Mouse (Mus musculus): ENCODE results near the gene Lman1l. TPM values are rescaled to one million over a fixed set of nuclear protein-coding genes. Genes with fewer than 3 reads are reported as not detected.

The Lman1l gene
- not detected in 2 replicates for polyA plus RNA-seq (2015; fragmentation: Nextera tagmentation; extraction: Ambion mirVana)

DNA sequence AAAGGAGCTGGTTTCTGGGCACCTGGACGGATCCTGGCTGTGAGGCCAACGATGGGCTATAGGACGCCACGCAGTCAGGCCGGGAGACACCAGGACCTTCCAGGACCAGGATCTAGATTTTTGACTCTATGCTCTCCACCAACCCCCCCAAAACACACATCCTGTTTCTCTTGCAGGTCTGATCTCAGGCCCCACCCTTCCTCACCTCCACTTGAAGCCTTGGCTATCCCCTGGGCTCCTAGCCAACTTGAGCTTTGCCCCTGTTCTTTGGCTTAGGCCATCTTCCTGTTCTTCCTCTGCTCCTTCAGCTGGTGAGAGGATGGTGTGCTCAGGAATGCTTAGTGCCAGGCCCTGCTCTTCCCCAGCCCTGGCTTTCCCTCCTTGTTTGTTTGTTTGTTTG is at the start of gene Lman1l:
Lman1l (minus strand) TSS at position 101 of the 400 bp plus-strand sequence.
- no peak within 1 kb of the TSS for H3K27ac ChIP-seq (replicated peaks)
- peaks cover 21% of the 10 kb centered on the region for H3K36me3 ChIP-seq
- H3K4me1 ChIP-seq (replicated peaks) = no peaks in the 10 kb centered on the region
- 91% methylated on average over 5 of the region's 5 CpGs for WGBS
- H3K9me3 ChIP-seq = no peaks in the 10 kb centered on the region
- ATAC-seq (ENCODE audit: low read depth) = no peak
- no peak within 1 kb of the TSS for H3K9ac ChIP-seq
- no peak within 1 kb of the TSS for H3K4me2 ChIP-seq
- H3K27me3 ChIP-seq = no peaks in the 10 kb centered on the region
- no peak within 1 kb of the TSS for H3K4me3 ChIP-seq

DNA sequence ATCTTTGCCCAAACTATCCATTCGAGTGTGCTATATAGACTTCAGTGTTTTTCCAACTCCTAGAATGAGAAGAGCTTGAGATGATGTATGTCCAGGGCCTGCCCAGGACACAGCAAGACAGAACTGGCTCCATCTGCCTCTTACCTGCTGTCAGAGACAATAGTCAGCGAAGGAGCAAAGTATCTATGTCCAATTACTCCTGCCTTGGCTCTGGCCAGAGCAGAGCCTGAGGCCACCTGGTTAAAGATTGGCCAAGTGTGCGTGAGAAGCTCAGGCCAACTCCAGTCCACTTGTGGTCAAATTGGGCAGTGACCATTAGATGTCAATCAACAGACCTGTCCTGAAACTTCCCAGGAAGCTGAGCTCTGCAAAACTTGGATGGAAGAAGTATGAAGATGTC is 49.0 kb upstream of the Lman1l start:
- Histone ChIP-seq H3K9ac (no peak overlapping the region), H3K27me3 (no peaks in the 10 kb centered on the region), H3K4me2 (no peak overlapping the region), H3K4me1 (replicated peaks) (no peaks in the 10 kb centered on the region), H3K4me3 (no peak overlapping the region), H3K9me3 (no peaks in the 10 kb centered on the region), H3K36me3 (no peaks in the 10 kb centered on the region), H3K27ac (replicated peaks) (no peak overlapping the region)
- ATAC-seq (ENCODE audit: low read depth) = no peak
- WGBS = 86% methylated on average over 3 of the region's 3 CpGs

DNA sequence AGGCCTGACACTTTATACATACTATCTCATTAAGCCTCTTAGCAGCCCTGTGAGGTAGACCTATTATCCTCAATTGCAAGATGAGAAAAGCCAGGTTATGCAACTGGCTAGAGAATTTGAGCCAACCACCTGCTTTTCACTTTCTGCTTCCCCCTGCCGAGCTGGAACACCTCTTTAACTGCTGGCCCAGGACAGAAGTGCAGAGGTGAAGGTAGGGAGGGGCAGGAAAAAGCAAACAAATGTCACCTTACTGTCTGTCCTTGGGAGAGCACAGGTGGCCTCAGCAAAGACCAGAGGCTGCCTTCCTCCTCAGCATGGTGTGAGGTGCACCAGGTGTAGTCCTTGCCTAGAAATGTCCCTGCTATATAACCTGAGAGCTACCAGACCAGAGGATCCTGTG is 47.7 kb upstream of the Lman1l start:
- Histone ChIP-seq H3K27me3 (no peaks in the 10 kb centered on the region), H3K27ac (replicated peaks) (no peak overlapping the region), H3K4me1 (replicated peaks) (no peaks in the 10 kb centered on the region), H3K9ac (no peak overlapping the region), H3K4me3 (no peak overlapping the region), H3K9me3 (no peaks in the 10 kb centered on the region), H3K36me3 (no peaks in the 10 kb centered on the region), H3K4me2 (no peak overlapping the region)
- no peak for ATAC-seq (ENCODE audit: low read depth)
- WGBS = 41% methylated on average over 1 of the region's 1 CpGs

DNA sequence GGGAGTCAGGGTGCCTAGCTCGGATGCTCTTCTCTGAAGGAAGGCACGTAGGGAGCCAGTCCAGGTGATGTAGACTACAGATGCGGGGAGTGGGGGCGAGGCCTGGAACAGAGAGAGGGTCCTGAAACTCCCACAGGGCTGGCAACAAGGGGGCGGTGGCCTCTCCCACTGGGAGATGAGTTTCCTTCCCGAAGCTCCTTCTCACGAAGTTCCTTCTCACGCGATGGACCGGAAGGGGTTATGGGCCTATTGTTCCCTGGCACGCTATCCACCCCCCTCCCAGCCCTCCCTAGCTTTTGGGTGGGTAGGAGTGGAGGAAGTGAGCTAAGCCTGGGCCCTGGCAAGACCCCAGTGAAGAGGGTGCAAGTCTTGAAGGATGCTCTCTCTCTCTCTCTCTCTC is 47.2 kb upstream of the Lman1l start:
- Histone ChIP-seq H3K27me3 (no peaks in the 10 kb centered on the region), H3K36me3 (no peaks in the 10 kb centered on the region), H3K9me3 (no peaks in the 10 kb centered on the region), H3K9ac (no peak overlapping the region), H3K4me3 (no peak overlapping the region), H3K4me1 (replicated peaks) (no peaks in the 10 kb centered on the region), H3K4me2 (no peak overlapping the region), H3K27ac (replicated peaks) (no peak overlapping the region)
- 54% methylated on average over 11 of the region's 11 CpGs for WGBS
- no peak for ATAC-seq (ENCODE audit: low read depth)

DNA sequence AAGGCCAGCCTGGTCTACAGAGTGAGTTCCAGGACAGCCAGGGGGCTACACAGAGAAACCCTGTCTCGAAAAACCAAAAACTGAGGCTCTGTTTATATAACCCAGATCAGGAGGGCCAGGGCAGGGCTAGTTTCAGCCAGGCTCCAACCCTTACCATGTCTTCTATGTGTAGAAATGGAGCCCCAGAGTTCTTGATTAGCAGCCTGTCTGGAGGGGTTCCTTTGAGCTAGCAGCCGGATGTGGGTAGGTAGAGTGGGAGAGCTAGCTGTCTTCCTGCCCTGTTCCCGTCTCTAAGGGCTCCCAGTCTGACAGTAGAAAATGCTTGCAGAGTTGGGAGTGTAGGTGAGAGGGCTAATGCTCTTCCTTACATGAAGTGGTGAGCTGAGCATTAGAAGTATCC is 46.6 kb upstream of the Lman1l start:
- WGBS = 81% methylated on average over 3 of the region's 3 CpGs
- no peak for ATAC-seq (ENCODE audit: low read depth)
- no peaks in the 10 kb centered on the region for H3K36me3 ChIP-seq

DNA sequence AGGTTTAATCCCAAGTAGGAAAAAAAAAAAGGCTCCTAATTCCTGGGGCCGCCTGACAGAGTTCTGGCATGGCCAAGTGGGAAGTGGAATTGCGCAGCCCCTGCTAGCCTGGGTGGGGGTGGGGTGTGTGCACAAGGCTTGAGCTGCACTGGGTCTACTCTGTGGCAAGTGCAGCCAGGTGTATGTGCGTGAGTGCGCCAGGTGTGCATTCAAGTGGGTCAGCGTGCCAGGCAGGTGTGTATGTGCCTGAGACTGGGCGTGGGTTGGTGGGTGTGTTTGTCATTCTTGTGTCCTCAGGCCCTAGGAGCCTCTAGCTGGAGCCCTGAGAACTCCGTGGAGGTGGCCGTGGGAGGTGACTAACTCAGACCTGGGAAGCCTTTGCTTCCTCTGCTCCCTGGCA is 46.0 kb upstream of the Lman1l start:
- no peak for ATAC-seq (ENCODE audit: low read depth)
- H3K4me3 ChIP-seq = no peak overlapping the region
- WGBS = 87% methylated on average over 8 of the region's 8 CpGs

More for the DNA sequence above, 46.6 kb upstream of the Lman1l start:
- Histone ChIP-seq H3K27ac (replicated peaks) (no peak overlapping the region), H3K27me3 (no peaks in the 10 kb centered on the region), H3K9ac (no peak overlapping the region), H3K4me1 (replicated peaks) (no peaks in the 10 kb centered on the region), H3K4me2 (no peak overlapping the region), H3K4me3 (no peak overlapping the region), H3K9me3 (no peaks in the 10 kb centered on the region)

DNA sequence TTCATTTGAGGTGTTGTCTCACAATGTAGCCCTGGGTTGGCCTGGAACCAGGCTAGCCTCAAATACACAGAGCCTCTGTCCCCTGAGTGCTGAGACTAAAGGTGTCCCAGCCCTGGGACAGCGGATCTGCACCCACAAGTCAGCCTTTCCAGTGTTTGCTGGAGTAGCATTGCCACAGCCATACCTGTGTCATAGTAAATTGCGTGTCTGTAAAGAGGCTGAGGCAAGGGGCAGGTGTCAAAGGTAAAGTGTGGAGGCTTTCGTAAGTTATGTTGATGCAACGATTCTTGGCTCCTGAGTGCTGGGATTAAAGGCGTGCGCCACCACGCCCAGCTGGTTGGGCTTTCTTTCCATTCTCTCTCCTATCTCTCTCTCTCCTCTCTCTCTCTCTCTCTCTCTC is 44.0 kb upstream of the Lman1l start:
- Histone ChIP-seq H3K9me3 (no peaks in the 10 kb centered on the region), H3K27ac (replicated peaks) (no peak overlapping the region), H3K4me1 (replicated peaks) (no peaks in the 10 kb centered on the region), H3K4me3 (no peak overlapping the region), H3K27me3 (no peaks in the 10 kb centered on the region), H3K9ac (no peak overlapping the region), H3K36me3 (no peaks in the 10 kb centered on the region), H3K4me2 (no peak overlapping the region)
- ATAC-seq (ENCODE audit: low read depth) = no peak
- 80% methylated on average over 7 of the region's 7 CpGs for WGBS

More for the DNA sequence above, 46.0 kb upstream of the Lman1l start:
- no peak overlapping the region for H3K9ac ChIP-seq
- H3K27me3 ChIP-seq = no peaks in the 10 kb centered on the region
- H3K36me3 ChIP-seq = no peaks in the 10 kb centered on the region
- no peaks in the 10 kb centered on the region for H3K4me1 ChIP-seq (replicated peaks)
- no peak overlapping the region for H3K27ac ChIP-seq (replicated peaks)
- no peaks in the 10 kb centered on the region for H3K9me3 ChIP-seq
- H3K4me2 ChIP-seq = no peak overlapping the region

DNA sequence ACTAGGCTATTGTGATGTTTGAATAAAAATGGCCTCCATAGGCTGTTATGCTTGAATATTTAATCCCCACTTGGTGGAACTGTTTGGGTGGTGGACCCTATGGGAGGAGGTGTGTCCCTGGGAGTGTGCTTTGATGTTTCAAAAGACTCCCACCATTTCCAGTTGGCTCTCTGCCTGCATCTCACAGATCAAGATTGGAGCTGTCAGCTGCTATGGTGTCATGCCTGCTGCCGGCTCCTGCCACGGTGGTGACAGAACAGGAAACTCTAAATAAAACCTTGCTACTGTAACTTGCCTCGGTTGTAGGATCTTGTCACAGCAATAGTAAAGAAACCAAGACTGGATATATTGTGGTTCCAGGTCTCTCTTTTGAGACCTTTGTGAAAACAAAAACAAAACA is 41.0 kb upstream of the Lman1l start:
- 78% methylated on average over 3 of the region's 3 CpGs for WGBS
- H3K27me3 ChIP-seq = no peaks in the 10 kb centered on the region
- no peaks in the 10 kb centered on the region for H3K4me1 ChIP-seq (replicated peaks)
- no peak overlapping the region for H3K9ac ChIP-seq
- H3K36me3 ChIP-seq = no peaks in the 10 kb centered on the region
- no peak overlapping the region for H3K27ac ChIP-seq (replicated peaks)
- no peak overlapping the region for H3K4me3 ChIP-seq
- no peak overlapping the region for H3K4me2 ChIP-seq
- ATAC-seq (ENCODE audit: low read depth) = no peak
- H3K9me3 ChIP-seq = no peaks in the 10 kb centered on the region

DNA sequence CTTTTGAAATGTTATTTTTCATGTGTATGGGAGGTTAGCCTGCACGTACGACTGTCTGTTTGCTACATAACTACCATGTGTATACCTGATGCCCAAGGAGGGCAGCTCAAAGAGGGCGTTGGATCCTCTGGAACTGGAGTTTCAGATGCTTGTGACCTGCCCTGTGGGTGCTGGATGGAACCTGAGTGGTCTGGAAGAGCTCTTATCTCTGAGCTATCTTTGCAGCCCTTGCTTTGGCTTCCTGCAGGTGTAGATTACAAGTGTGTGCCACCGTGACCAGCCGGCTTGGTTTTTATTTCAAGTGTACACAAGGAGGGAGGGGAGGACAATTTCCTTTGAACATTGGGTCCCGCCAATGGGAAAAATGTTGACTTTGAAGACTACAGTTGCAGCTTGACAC is 39.9 kb upstream of the Lman1l start:
- ATAC-seq (ENCODE audit: low read depth) = no peak
- H3K36me3 ChIP-seq = no peaks in the 10 kb centered on the region

DNA sequence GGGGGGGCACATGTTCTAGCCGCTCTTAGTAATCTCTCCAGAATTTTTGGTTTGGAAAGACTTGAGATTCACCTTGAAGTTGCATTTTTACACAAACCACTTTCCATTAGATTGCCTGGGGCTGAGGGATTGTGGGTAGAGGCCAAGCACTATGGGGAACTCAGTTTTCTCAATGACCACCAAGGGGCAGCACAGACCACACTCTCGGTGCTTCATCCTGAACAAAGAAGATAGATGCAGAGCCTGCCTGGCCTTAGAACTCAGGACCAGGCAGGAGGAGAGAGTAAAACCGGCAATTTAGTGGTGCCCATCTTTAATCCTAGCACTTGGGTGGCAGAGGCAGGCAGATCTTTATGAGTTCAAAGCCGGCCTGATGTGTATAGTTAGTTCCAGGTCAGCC is 39.2 kb upstream of the Lman1l start:
- Histone ChIP-seq H3K9me3 (no peaks in the 10 kb centered on the region), H3K27ac (replicated peaks) (no peak overlapping the region), H3K27me3 (no peaks in the 10 kb centered on the region), H3K4me3 (no peak overlapping the region), H3K36me3 (no peaks in the 10 kb centered on the region), H3K9ac (no peak overlapping the region), H3K4me2 (no peak overlapping the region), H3K4me1 (replicated peaks) (peaks cover 7% of the 10 kb centered on the region)
- 16% methylated on average over 4 of the region's 4 CpGs for WGBS
- no peak for ATAC-seq (ENCODE audit: low read depth)

More for the DNA sequence above, 39.9 kb upstream of the Lman1l start:
- H3K27ac ChIP-seq (replicated peaks) = no peak overlapping the region
- H3K4me1 ChIP-seq (replicated peaks) = peaks cover 5% of the 10 kb centered on the region
- no peak overlapping the region for H3K4me2 ChIP-seq
- H3K4me3 ChIP-seq = no peak overlapping the region
- H3K9ac ChIP-seq = no peak overlapping the region
- WGBS = 85% methylated on average over 6 of the region's 6 CpGs
- H3K27me3 ChIP-seq = no peaks in the 10 kb centered on the region
- no peaks in the 10 kb centered on the region for H3K9me3 ChIP-seq

DNA sequence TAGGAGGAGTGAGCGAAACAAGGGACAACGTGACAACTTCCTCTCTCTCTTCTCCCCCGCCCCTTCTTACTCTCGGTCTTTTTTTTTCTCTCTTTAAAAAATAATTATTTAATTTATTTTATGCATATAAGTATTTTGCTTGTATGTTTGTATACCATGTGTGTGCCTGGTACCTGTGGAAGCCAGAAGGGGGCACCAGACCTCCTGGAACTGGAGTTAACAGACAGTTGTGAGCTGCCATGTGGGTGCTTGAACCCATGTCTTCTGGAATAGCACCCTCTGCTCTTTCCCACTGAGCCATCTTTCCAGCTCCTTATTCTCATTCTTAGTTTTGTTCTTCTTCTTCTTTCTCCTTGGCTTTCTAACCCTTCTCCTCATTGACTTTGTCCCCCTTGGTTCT is 38.4 kb upstream of the Lman1l start:
- H3K36me3 ChIP-seq = no peaks in the 10 kb centered on the region
- H3K4me2 ChIP-seq = no peak overlapping the region
- H3K4me3 ChIP-seq = no peak overlapping the region
- H3K27me3 ChIP-seq = peaks cover 5% of the 10 kb centered on the region; the same call in 1 of the 2 replicates
- no peak overlapping the region for H3K27ac ChIP-seq (replicated peaks)
- peaks cover 7% of the 10 kb centered on the region for H3K4me1 ChIP-seq (replicated peaks)
- 79% methylated on average over 4 of the region's 4 CpGs for WGBS
- H3K9ac ChIP-seq = no peak overlapping the region
- ATAC-seq (ENCODE audit: low read depth) = no peak
- H3K9me3 ChIP-seq = no peaks in the 10 kb centered on the region

DNA sequence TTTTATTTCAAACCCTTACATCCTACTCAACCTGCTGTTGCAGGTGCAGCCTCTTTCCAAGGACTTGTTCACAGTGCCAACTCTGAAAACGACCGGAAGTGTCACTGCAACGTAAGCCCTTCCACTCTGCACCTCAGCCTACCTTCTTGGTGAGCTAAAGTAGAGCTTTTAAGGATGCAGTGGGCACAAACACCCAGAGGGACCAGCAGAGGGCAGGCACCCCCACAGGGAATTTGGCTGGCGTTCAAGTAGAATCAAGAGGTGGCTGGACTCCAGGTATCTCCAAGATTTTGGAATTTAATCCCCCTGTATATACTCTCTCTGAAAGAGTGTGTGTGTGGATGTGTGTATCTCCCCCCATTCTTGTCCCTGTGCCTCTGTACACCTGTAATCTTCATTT is 37.3 kb upstream of the Lman1l start:
- Histone ChIP-seq H3K4me3 (no peak overlapping the region), H3K27me3 (peaks cover 5% of the 10 kb centered on the region; the same call in 1 of the 2 replicates), H3K9me3 (no peaks in the 10 kb centered on the region), H3K9ac (no peak overlapping the region), H3K27ac (replicated peaks) (no peak overlapping the region), H3K36me3 (no peaks in the 10 kb centered on the region), H3K4me2 (no peak overlapping the region), H3K4me1 (replicated peaks) (peaks cover 12% of the 10 kb centered on the region)
- ATAC-seq (ENCODE audit: low read depth) = no peak
- 58% methylated on average over 4 of the region's 4 CpGs for WGBS

DNA sequence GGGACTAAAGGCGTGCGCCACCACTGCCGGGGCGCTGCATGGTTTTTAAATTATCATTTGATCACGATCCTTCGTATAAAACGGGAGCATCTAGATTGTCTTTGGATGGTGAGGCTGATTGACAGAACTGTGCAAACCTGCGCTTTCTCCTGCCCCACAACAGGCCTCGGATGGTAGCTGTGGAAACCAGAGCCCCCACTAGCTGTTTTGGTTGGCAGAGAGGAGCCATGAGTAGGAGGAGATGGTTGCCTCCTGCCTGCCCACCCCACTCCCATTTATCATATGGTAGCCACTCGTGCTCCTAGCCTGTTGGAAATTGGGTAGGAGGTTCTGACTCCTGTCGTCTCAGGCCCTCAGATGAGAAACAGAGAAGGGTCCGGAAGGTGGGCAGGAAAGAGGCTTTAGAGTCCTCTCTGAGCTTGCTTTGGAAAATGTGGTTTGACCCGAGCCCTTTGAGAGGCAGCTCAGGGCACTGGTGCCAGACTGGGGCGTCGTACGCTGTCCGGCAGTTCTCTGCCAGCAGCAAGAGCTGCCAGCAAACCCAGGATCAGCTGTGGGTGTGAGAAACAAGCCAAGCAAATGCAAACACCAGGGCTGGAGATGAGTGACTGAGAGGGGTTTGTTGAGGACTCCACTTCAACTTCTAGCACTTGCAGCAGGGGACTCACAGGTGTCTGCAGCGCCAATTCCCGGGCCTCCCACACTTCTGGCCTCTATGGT is 36.2 kb upstream of the Lman1l start:
- peaks cover 5% of the 10 kb centered on the region; the same call in 1 of the 2 replicates for H3K27me3 ChIP-seq
- no peak overlapping the region for H3K27ac ChIP-seq (replicated peaks)
- H3K4me1 ChIP-seq (replicated peaks) = peaks cover 16% of the 10 kb centered on the region
- no peak overlapping the region for H3K4me2 ChIP-seq
- no peak overlapping the region for H3K9ac ChIP-seq
- no peaks in the 10 kb centered on the region for H3K36me3 ChIP-seq
- no peak overlapping the region for H3K4me3 ChIP-seq
- WGBS = 87% methylated on average over 19 of the region's 19 CpGs
- no peak for ATAC-seq (ENCODE audit: low read depth)
- no peaks in the 10 kb centered on the region for H3K9me3 ChIP-seq
